Mouse (Mus musculus) thymus, postnatal 14 days (tissue): ENCODE results near the gene Sumf2.
A peak's percentile ranks its signal among the peaks of the same experiment; 100 is the strongest.
"Not testable (repeated sequence)": the region's sequence is repeated elsewhere in the genome, so short reads cannot be mapped to it uniquely, and the experiment has no call there.

ENCODE experiments used
- DNase-seq: peaks from one replicate; pipeline ENCODE4 v3.0.0; 2021

Gene Sumf2

DNA sequence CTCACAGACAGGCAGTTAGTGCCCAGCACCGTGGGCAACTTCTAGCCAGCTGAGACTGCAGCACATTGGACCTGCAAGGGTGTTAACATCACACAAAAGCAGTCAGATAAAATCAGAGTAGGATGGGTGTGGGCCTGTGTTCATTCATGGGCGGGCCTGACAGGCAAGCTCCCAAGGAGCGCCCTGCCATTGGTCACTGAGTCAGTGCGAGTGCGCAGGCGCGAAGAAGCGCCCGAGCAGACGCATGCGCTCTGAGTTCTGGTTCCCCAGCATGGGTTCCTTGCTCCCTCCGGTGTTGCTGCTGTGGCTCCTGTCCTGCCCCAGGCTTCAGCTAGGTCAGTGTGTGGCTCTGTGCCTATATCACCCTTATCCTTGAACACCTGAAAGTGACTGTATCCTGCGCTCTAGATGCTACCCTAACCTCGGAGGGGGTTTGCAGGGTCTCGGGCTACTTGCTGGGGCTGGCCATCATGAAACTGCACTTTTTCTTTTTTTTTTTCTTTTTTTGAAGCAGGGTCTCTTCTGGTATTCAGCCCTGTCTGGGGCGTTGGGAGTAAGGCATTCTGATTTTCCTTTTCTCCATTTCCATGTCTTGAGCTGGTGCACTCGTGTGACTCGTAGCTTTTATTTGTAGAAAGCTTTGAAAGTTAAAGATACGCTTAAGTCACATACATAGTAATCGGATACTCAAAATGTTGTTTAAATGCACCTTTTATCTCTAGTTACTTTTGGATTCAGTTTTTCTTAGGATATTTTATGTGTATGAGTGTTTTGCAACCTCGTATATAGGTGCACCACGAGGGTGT is at the start of gene Sumf2:
Sumf2 (plus strand) TSS at position 235 of the 806 bp plus-strand sequence.
- DNase-seq: peak; percentile 96

DNA sequence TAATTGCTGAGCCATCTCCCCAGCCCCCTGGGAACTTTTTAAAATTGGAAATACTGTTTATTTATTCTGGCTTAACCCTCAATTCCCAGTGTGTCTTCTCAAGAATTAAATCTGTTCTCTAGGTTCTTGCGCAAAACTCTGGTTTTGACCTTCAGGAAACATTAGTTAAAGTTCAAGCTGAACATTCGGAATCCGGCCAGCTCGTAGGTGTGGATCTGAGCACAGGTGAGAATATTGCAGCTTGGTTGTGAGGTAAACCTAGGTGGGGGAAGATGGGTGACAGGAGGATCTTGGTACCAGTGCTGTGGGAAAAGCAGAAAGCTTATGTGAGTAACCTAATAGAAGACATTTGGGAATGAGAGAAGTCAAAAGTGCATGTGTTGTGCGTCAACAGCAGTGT is 1.9 kb upstream of the Sumf2 start:
- no peak for DNase-seq

DNA sequence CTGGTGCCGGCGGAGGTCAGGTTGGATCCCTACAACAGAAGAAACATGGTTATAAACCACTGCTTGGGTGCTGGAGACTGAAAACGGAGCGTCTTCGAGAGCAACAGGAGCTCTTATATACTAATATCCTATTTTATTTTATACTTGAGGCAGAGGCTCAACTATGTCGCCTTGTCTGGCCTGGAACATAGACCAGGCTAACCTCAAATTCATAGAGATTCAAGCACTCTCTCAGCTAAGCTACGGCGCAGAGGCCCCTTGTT is 703 bp downstream of the Sumf2 start:
- no peak for DNase-seq

DNA sequence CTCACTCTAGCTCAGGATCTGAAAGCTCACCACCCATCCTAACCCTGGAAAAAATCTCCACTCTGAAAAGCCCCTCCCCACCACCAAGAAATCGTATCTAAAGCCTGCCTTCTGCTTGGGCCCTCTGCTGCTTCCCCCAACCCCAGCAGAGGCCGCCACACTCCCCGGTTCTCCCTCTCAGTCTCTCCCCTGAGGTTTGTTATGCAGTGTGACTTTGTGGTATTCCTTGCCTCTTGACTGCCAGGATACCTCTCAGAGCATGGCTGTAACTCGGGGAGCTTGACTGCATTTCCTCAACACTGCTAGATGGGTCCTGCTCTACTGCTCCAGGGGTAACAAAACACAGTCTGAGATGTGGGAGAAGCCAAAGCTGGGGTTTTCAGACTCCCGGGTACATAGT is 8.4 kb downstream of the Sumf2 start:
- DNase-seq: no peak

DNA sequence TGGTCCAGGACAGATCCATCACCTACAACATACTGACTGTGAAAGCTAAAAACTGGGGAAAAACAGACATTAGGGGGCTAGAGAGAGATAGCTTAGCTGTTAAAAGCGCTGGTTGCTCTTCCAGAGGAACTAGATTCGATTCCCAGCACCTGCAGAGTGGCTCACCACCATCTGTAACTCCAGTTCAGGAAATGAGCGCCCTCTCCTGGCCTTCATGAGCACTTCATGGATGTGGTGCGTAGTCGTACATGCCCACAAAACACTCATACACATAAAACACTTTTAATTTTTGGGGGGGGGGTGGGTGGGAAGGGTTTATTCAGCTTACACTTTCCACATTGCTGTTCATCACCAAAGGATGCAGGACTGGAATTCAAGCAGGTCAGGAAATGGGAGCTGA is 9.6 kb downstream of the Sumf2 start:
- no peak for DNase-seq

DNA sequence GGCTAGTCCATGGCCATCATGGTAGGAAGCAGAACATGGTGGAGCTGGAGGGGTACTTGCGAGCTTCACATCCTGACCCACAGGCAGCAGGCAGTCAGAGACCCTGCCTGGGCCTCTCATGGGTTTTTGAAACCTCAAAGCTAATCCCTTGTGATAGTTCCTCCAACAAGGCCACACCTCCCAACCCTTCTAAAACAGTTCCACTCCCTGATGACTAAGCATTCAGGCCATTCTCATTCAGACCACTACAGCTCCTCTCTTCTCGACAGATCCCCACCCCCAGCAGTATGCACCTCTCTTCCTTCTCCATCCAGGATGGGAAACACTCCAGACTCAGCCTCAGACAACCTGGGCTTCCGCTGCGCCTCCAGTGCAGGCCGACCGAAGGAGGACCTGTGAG is 15.5 kb downstream of the Sumf2 start:
- no peak for DNase-seq

DNA sequence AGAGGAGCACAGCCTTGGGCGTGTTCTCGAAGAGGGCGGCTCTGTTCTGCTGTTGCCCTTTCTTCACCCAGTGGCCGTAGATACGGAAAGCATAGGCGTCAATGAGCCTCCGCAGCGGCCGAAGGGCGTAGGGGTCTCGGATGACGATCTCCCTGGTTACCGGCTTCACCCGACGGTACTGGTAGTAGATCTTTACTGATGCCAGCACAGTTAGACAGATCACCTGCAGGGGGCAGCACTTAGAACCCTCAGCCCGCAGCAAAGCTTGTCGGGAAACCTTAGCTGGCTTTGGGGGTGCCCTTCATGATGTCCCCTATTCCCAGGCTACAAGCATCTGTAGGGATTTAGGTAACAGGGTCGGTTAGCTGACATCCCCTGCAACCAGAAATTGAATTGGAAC is 17.7 kb downstream of the Sumf2 start:
- DNase-seq: peak; percentile 52

DNA sequence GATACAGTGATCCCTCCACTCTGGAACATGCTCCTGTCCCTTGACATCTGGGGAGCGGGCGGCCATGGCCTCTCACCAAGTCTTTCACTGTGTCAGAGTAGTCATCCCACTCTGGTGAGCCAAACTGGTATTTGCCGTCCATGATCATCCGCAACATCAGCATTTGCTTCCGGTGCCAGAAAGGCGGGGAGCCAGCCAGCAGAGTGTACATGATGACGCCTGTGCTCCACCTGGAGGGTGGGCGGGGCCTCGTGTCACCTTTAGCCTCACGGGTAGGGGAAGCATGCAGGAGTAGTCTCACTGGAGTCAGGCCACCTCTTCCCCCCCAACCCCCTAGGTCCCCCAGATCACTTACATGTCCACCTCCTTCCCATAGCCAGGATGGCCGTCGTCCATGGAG is 19.1 kb downstream of the Sumf2 start:
- no peak for DNase-seq

DNA sequence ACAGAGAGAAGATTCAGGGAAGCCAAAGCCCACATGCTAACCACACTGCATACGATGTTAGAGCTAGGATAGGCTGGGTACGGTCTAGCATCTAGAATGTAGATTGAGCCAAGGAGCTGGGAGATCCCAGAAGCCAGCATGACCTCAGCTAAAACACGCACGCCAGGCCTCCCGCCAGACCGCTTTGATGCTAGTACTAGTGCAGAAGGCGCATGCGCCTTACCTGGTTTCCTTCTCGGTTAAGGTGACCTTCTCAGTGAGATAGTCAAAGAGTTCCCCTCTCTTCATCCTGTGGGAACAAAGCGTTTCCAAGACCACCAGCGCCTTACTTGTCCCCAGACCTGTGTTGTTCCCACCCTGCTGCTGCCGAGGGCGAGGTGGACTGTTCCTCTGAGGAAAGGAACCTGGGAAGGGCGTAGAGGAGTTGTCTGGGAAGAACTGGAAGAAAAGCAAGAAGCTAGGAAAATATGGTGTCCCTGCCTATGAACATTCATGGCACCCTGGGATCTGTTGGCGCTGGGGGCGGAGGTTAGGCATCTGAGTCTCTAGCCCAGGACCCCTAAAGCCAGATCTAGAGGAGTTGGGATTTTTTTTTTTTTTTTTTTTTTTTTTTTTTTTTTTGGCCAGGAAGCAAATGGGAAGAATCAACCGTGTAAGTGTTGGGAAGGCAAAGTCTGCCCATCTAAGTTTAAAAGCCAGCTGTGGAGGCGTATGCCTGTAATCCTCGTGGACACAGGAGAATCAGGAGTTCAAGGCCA is 22.6 kb downstream of the Sumf2 start:
- DNase-seq: no peak

DNA sequence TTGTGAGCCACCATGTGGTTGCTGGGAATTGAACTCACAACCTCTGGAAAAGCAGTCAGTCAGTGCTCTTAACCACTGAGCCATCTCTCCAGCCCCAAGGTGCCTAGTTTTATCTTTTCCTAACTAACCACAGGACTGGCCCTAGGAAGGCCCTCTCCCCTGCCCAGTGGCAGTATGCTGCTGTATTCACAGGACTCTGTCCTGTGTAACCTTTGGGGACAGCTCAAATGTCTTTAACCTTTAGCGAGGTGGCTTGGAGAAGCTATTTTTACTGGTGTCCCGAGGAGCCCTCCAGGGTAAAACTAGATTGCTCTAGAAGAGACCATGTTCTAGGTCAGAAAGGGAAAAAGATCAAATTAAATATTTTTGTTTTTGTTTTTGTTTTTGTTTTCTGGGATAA is 24.5 kb downstream of the Sumf2 start:
- DNase-seq: no peak

DNA sequence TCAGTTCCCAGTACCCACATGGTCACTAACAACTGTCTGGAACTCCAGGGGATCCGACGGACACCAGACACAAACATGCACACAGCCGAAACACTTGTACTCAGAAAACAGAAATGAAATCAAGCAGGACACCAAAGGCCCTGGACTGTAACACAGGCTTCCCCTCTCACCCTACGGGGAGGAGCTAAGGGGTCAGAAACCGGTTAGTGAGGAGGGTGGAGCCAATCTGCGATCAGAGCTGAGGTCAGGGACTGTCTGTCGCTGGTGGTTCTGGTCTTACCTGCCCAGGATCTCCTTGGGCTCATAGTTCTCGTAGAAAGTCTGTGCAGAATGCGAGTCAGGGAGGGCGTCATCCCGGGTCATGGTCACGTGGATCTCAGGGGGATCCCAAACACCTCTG is 27.2 kb downstream of the Sumf2 start:
- no peak for DNase-seq

DNA sequence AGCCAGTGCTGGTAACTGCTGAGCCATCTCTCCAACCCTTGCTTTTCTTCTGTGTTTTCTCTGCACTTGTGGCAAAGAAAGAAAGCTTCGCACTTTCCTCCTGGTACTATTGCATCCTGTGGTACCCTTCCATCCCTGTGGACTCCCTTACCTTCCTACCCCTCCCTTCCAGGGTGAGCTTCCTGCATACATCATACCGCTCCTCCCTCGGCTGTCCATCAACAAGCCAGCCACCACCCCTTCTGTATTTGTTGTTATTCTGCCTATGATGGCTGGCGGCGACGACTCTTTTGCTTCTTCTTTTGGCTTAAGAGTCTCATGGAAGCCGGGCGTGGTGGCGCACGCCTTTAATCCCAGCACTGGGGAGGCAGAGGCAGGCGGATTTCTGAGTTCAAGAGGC is 28.3 kb downstream of the Sumf2 start:
- DNase-seq: no peak

DNA sequence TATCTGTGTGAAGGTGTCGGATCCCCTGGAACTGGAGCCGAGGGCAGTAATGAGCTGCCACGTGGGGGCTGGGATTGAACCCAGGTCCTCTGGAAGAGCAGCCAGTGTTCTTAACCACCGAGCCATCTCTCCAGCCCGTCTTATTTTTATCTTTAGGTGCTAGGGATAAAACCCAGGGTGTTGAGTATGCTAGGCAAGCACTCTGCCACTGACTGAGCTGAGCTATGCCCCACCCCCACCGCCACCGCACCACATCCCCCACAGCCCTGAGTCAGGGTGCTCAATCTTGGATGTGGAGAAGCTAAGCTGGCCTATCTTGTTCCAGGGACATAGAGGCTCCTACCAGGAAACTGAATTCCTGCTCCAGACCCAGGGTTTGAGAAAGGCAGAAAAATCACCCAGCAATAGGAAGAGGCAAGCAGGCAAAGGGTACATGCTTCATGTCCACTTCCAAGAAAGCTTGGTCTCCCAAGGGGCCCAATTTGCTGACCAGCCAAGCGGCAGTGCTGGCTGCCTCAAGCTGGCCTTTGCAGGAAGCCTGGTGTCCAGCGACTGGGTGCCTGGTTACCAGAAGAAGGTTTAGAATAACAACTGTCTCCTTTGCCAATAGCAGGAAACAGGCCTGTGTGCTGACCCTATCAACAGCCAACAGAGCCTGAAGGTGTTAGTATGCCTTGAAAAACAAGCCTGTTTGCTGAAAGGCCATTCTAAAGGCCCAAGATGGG is 31.1 kb downstream of the Sumf2 start:
- no peak for DNase-seq

DNA sequence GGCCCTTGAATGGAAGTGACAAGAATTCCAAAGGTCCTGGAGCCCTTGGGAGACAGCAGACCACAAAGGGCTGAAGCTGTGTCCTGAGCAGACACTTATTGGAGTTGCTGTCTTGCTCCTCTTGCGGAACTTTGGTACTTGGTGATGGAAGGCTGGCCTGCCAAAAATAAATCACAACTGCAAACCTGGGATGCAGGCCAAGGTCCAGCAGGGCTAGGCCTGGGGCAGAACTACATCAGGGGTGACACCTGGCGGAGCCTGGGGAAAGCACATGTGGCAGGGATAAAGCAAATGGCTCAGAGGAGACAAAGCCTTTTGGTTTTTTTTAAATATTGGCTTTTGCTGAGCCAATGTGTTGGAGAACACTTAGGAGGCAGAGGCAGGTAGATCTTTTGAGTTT is 32.2 kb downstream of the Sumf2 start:
- no peak for DNase-seq

DNA sequence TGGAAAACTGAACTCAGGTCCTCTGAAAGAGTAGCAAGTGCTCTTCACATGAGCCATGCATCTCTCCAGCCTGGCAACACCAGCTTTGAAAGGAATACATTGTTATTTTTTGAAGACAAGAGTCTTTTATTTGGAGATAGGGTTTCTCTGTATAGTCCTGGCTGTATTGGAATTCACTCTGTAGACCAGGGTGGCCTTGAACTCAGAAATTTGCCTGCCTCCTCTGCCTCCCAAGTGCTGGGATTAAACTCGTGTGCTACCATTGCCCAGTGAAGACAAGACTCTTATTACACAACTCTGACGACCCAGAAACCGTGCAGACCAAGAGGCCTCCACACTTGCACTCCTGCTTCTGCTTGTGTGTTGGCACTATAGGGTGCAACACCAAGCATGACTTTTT is 33.1 kb downstream of the Sumf2 start:
- DNase-seq: no peak

DNA sequence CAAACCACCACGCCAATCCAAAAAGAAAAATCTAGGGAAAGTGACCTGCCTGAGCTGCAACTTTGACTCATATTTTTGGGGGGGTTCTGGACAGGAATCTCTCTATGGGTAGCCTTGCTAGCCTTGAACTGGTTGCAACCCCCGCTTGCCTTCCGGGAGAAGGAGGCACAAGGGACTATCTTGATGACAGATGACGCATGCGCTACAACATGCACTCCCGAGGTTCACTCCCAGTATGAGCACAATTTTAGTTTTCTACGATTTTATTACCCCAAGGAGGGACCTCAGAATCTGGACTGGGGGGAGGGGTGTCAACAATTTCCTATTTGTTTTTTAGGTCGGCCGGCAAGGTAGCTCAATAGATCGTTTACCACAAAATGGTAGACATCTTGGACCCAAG is 39.5 kb downstream of the Sumf2 start:
- peak; percentile 9 for DNase-seq

DNA sequence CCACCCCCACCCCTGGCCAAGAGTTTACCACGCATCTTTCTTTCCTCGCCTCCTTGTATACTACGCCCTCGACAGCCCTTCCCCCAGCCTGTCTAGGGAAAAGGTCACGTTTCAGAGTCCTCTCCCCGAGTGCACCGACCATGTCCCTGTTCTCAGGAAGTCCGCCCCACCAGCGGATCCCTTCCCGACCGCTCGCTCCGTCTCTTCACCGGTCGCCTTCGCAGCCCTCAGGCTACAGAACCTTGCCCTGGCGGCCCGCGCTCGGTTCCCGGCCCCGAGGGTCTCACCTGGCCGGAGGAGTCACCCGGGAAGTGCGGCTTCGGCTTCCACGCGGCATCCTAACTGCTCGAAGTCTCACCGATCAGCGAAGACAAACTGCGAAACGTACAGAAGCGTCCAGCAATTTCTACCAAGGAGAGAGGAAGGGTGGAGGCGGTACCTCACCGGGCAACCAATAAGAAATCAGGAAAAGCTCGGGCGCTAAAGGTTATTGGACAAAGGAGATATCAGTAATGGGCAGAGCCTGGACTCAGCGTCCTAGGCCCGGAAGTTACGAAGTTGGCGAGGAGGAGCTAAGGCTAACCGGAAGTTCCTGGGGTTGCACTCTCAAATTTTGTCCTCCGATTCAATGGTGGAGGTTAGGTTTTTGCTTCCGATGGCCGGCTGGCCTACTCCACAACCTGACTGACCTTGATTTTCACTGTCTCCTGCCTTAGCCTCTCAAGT is 40.3 kb downstream of the Sumf2 start, which contains the start of gene Chchd2:
Chchd2 (minus strand) TSS at position 560 of the 726 bp plus-strand sequence.
- peak; percentile 89 for DNase-seq

DNA sequence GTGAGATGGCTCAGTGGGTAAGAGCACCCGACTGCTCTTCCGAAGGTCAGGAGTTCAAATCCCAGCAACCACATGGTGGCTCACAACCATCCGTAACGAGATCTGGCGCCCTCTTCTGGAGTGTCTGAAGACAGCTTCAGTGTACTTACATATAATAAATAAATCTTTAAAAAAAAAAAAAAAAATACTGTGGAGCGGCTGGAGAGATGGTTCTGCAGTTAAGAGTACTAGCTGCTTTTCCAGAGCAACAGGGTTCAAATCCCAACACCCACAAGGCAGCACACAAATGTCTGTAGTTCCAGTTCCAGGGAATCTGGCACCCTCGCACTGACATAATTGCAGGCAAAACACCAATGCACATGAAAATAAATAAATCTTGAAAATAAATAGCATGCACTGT is 43.6 kb downstream of the Sumf2 start:
- DNase-seq: not testable (repeated sequence)

DNA sequence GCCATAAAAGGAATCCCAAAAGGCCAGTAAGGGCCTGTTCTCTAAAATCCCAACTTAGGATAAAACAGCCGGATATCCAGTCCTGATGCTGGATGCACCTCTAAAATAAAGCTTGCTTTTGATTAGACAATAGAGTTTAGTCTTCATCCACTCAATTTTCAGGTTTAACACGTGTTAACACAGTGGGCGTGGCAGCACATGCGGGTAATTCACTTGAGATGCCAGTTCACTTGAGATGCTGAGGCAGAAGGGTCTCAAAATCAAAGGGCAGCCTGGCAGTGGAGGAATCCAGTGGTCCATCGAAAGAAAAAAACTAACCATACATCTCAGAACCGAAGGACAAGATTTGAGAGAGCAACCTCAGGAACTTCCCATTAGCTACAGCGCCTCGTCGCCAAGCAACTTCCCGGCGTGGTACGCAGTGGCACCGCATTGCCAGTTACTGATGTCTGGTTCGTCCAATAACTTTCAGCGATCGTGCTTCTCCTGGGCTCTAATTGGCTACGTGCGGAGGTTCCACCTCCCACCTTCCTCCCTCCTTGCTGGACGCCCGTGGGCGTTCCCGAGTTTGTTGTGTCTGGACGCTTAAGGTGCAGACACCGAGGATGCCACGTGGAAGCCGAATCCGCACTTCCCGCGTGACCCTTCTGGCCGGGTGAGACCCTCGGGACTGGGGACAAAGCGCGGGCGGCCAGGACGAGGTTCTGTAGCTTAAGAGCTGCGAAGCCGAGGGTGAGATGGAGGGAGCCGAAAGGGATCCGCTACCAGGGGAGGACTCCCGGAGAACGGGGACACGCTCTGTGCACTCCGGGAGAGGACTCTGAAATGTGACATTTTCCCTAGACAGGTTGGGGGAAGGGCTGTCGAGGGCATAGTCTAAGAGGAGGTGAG is 48.7 kb downstream of the Sumf2 start, which contains the start of gene Zbed5:
Zbed5 (plus strand) TSS at position 526 of the 891 bp plus-strand sequence.
- DNase-seq: peak; percentile 82

DNA sequence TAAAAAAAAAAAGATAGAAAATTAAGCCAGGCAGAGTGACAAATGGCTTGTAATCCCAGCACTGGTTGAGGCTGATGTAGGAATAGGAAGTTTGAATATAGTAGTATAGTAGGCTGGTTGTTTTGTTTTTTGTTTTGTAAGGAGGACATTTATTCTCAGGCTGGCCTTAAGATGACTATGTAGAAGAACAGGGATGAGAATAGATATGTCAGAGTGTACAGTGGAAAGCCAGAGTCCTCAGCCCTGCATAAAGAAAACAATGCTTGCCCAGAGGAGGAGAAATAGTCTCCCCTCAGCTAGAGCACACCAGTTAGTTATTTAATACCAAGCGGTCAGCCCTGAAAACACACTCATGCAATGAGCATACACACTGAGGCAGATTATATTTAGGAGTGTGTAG is 51.7 kb downstream of the Sumf2 start, which contains the start of gene Phkg1:
Phkg1 (minus strand) TSS at position 101 of the 400 bp plus-strand sequence.
- DNase-seq: no peak

DNA sequence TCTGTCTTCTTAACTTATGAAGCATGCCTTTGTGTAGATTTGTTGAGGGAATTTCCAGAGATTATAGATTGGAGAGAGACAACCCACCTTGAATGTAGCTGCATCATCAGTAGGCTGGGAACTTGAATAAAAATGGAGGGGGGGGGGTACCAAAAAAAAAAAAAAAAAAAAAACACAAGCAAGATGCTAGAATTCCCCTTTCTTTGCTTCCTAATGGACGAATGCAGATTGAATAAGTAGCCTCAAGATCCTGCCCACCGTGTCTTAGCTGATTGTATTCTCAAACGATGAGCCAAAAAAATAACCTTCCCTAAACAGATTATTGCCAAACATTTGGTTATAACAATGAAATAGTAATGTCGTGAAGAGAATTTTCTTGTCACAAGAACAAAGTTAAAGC is 61.0 kb downstream of the Sumf2 start:
- DNase-seq: no peak
